Mouse (Mus musculus): ENCODE data around the gene Cdkal1.

DNA sequence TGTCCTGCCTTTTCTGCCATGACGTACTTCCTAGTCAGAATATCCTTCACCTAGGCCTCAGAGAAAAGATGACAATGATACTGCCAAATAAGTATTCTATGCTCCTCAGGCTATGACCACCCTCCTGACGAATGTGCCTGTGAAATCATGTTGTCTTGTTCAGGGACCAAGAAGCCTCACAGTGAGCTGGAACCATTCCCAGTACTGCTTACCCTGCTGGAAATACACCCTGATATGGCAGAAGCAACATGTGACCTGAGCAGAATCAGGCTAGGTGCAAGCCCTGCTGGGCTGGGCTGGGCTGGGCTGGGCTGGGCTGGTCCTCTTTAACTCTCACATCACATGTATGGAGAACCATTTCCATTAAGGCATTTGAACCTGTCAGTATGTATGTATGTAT, 477.9 kb downstream of the Cdkal1 start:
- no peak for TF ChIP-seq CTCF (IDR thresholded peaks at IDR 0.05; ENCODE audit: low read depth)
- no peak for TF ChIP-seq EP300 (IDR thresholded peaks at IDR 0.05; ENCODE audit: low read depth)

Measured in liver, embryonic 14.5 days (tissue).